Mouse (Mus musculus) stomach, embryonic 14.5 days (tissue): Measurements from ENCODE around the gene Sit1. TPM values are rescaled to one million over a fixed set of nuclear protein-coding genes. Genes with fewer than 3 reads are reported as not detected.

Experiments used
- ATAC-seq: fragments of 200-750 bp; cut with Nextera tagmentation; 2 replicates; pipeline ENCODE4 v1.8.0; 2017; ENCODE audit warnings: low read depth, moderate TSS enrichment; ENCODE audit not compliant: insufficient number of reproducible peaks, insufficient read depth, low FRiP score
- H3K27ac ChIP-seq: fragments of 300-500 bp; sonication (generic); 2 replicates; pipeline ENCODE4 v1.5.1; 2014; ENCODE audit warnings: mild to moderate bottlenecking, low read length, moderate library complexity, mixed read lengths
- H3K27me3 ChIP-seq: fragments of 300-500 bp; sonication (generic); 2 replicates; pipeline ENCODE4 v1.6.1; 2014; ENCODE audit warnings: low read length, control low read depth, mixed read lengths; ENCODE audit not compliant: control insufficient read depth, insufficient read depth
- H3K36me3 ChIP-seq: fragments of 300-500 bp; sonication (generic); 2 replicates; pipeline ENCODE4 v1.6.1; 2014; ENCODE audit warnings: mild to moderate bottlenecking, control low read depth, low read length, moderate library complexity, mixed read lengths; ENCODE audit not compliant: control insufficient read depth, insufficient read depth
- H3K4me1 ChIP-seq: fragments of 300-500 bp; sonication (generic); 2 replicates; pipeline ENCODE4 v1.6.1; 2014; ENCODE audit warnings: low read length, control low read depth, mixed read lengths; ENCODE audit not compliant: control insufficient read depth, insufficient read depth
- H3K4me2 ChIP-seq: fragments of 300-500 bp; sonication (generic); replicated peaks from 2 replicates; pipeline ENCODE4 v1.6.1; 2014; ENCODE audit warnings: low read depth, low read length, control low read depth
- H3K4me3 ChIP-seq: fragments of 300-500 bp; sonication (generic); 2 replicates; pipeline ENCODE4 v1.5.1; 2014; ENCODE audit warnings: low read depth, low read length, control low read depth
- H3K9ac ChIP-seq: fragments of 300-500 bp; sonication (generic); replicated peaks from 2 replicates; pipeline ENCODE4 v1.6.1; 2014; ENCODE audit warnings: low read depth, mild to moderate bottlenecking, control low read depth, low read length, moderate library complexity, mixed read lengths
- H3K9me3 ChIP-seq: fragments of 300-500 bp; sonication (generic); 2 replicates; pipeline ENCODE4 v1.6.1; 2016; ENCODE audit warnings: low read depth, low read length, control low read depth; ENCODE audit not compliant: control insufficient read depth
- WGBS: fragments of 180-500 bp; shearing (Covaris S2); extraction: QIAGEN DNeasy Blood & Tissue Kit; methylation state at CpG from one replicate; pipeline ENCODE4 v1.1.7; 2014; 5-methylcytosine and 5-hydroxymethylcytosine counted together
- polyA plus RNA-seq: library from polyadenylated mRNA; unstranded; fragments of >200 nt; fragmentation: Nextera tagmentation; extraction: Ambion mirVana; gene quantifications from 2 replicates; pipeline ENCODE4 v1.2.1, GENCODE M21; 2014

Gene Sit1
- polyA plus RNA-seq: not detected in 2 replicates

- WGBS: 59% methylated on average over 12 of the region's 12 CpGs
Measured at GRCm38 (mm10) chr4:43483535-43484091, at the start of gene Sit1. TSS of gene Sit1 (minus strand) at chr4:43483734.

GRCm38 (mm10) chr4:43533270-43533669 is 49.7 kb upstream of the Sit1 start:
- 87% methylated on average over 9 of the region's 9 CpGs for WGBS
- peaks cover 70% of the 10 kb centered on the region for H3K36me3 ChIP-seq
- H3K27me3 ChIP-seq: no peaks in the 10 kb centered on the region
- ATAC-seq: no peak
- no peaks in the 10 kb centered on the region for H3K9me3 ChIP-seq
- no peak overlapping the region for H3K4me2 ChIP-seq
- H3K9ac ChIP-seq: no peak overlapping the region
- H3K27ac ChIP-seq: no peak overlapping the region
- H3K4me1 ChIP-seq: 0 out of 2 replicates have a peak, but pooled peaks cover 4% of the 10 kb centered on the region
- no peak overlapping the region for H3K4me3 ChIP-seq

More at GRCm38 (mm10) chr4:43483535-43484091, at the start of gene Sit1:
- Histone ChIP-seq H3K27me3 (no peaks in the 10 kb centered on the region), H3K4me2 (no peak within 1 kb of the TSS), H3K4me1 (no peaks in the 10 kb centered on the region), H3K4me3 (no peak within 1 kb of the TSS), H3K9ac (no peak within 1 kb of the TSS), H3K9me3 (no peaks in the 10 kb centered on the region), H3K27ac (no peak within 1 kb of the TSS), H3K36me3 (no peaks in the 10 kb centered on the region)
- no peak for ATAC-seq

GRCm38 (mm10) chr4:43530581-43530980 is 47.0 kb upstream of the Sit1 start:
- H3K4me1 ChIP-seq: 0 out of 2 replicates have a peak, but pooled peaks cover 4% of the 10 kb centered on the region
- 14% methylated on average over 7 of the region's 7 CpGs for WGBS
- H3K27ac ChIP-seq: peak overlapping the region; percentile 33; the same call in 1 of the 2 replicates
- H3K9ac ChIP-seq: no peak overlapping the region
- H3K36me3 ChIP-seq: peaks cover 45% of the 10 kb centered on the region
- no peak overlapping the region for H3K4me3 ChIP-seq
- no peaks in the 10 kb centered on the region for H3K9me3 ChIP-seq
- no peaks in the 10 kb centered on the region for H3K27me3 ChIP-seq
- no peak for ATAC-seq
- H3K4me2 ChIP-seq: no peak overlapping the region

DNA sequence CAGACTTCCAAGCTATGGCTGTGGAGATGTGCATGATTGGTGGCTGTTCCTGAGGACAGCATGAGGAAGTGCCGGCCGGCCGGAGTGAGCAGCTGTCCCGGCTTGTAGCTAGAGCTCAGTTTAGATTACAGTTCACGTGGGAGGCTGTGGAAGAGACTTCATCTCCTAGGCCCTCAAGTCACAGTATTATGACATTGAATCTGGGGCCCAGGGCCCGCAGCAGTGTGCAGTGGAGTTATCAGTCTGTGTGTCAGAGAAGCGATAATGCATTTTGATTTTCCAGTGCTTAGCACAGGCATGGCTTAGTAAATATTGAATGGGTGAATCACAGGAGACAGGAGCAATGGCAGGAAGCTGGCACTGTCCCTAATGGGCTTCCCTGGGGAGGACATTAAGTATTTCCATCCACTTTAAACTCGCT is 46.6 kb upstream of the Sit1 start:
- Histone ChIP-seq H3K36me3 (peaks cover 40% of the 10 kb centered on the region), H3K4me2 (no peak overlapping the region), H3K9me3 (no peaks in the 10 kb centered on the region), H3K27me3 (no peaks in the 10 kb centered on the region), H3K4me3 (no peak overlapping the region), H3K4me1 (0 out of 2 replicates have a peak, but pooled peaks cover 4% of the 10 kb centered on the region), H3K9ac (no peak overlapping the region), H3K27ac (peak overlapping the region; percentile 33)
- 52% methylated on average over 8 of the region's 8 CpGs for WGBS
- no peak for ATAC-seq

GRCm38 (mm10) chr4:43528487-43528886 is 45.0 kb upstream of the Sit1 start:
- no peak overlapping the region for H3K27ac ChIP-seq
- no peak overlapping the region for H3K4me3 ChIP-seq
- H3K27me3 ChIP-seq: no peaks in the 10 kb centered on the region
- H3K9me3 ChIP-seq: no peaks in the 10 kb centered on the region
- peaks cover 25% of the 10 kb centered on the region for H3K36me3 ChIP-seq
- H3K4me2 ChIP-seq: no peak overlapping the region
- ATAC-seq: no peak
- H3K4me1 ChIP-seq: peaks cover 8% of the 10 kb centered on the region; the same call in 1 of the 2 replicates
- H3K9ac ChIP-seq: no peak overlapping the region
- 78% methylated on average over 9 of the region's 9 CpGs for WGBS

DNA sequence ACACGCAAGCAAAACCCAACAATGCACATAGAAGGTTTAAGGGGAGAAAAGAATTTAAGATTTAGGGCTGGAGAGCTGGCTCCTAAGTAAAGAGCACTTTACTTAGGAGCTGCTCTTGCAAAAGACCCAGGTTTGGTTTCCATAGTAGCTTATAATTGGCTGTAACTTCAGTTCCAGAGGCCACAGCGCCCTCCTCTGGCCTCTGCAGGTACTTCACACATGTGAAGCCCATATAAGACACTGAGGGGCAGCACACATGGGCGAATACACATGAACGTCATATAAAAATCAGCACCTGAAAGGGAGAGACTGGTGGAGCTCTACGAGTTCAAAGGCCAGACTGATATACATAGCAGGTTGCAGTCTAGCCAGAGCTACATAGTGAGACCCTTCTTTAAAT is 44.3 kb upstream of the Sit1 start:
- peaks cover 8% of the 10 kb centered on the region; the same call in 1 of the 2 replicates for H3K4me1 ChIP-seq
- H3K4me2 ChIP-seq: no peak overlapping the region
- no peak overlapping the region for H3K4me3 ChIP-seq
- no peak overlapping the region for H3K9ac ChIP-seq
- WGBS: 71% methylated on average over 5 of the region's 5 CpGs
- H3K36me3 ChIP-seq: peaks cover 19% of the 10 kb centered on the region
- no peak for ATAC-seq
- no peaks in the 10 kb centered on the region for H3K27me3 ChIP-seq
- H3K9me3 ChIP-seq: no peaks in the 10 kb centered on the region
- H3K27ac ChIP-seq: no peak overlapping the region

DNA sequence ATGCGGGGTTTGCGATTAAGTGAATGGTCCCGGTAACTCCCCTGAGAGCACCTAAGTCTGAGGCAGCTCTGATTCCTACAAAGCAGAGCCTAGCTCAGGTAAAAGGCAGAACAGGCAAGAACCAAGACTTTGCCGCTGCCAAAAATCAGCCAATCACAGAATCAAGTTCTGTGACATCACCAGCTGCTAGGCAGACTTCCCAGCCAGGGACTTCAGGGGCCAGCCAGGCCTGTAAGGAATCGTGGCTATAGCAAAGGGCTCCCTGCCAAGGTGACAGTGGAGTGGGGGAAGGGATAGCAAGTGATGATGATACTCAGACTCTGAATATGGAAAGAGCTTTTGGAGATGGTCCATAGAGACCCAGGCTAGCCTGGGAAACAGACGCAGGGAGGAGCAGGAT is 36.4 kb upstream of the Sit1 start:
- no peaks in the 10 kb centered on the region for H3K27me3 ChIP-seq
- ATAC-seq: no peak
- 9% methylated on average over 6 of the region's 6 CpGs for WGBS
- H3K4me2 ChIP-seq: peak overlapping the region; percentile 68
- peak overlapping the region; percentile 16; the same call in 1 of the 2 replicates for H3K27ac ChIP-seq
- H3K36me3 ChIP-seq: peaks cover 25% of the 10 kb centered on the region
- no peaks in the 10 kb centered on the region for H3K9me3 ChIP-seq
- 0 out of 2 replicates have a peak overlapping the region, but pooled peaks have one; percentile 1 for H3K9ac ChIP-seq
- H3K4me1 ChIP-seq: peaks cover 19% of the 10 kb centered on the region; the same call in 1 of the 2 replicates
- peak overlapping the region; percentile 49 for H3K4me3 ChIP-seq

GRCm38 (mm10) chr4:43519551-43519950 is 36.0 kb upstream of the Sit1 start:
- Histone ChIP-seq H3K4me3 (peak overlapping the region; percentile 49), H3K4me1 (peaks cover 19% of the 10 kb centered on the region; the same call in 1 of the 2 replicates), H3K36me3 (peaks cover 25% of the 10 kb centered on the region), H3K4me2 (peak overlapping the region; percentile 68), H3K9ac (0 out of 2 replicates have a peak overlapping the region, but pooled peaks have one; percentile 1), H3K9me3 (no peaks in the 10 kb centered on the region), H3K27ac (no peak overlapping the region), H3K27me3 (no peaks in the 10 kb centered on the region)
- WGBS: 31% methylated on average over 10 of the region's 10 CpGs
- ATAC-seq: no peak
